Mouse (Mus musculus): Measurements from ENCODE around the gene Sdhb. TPM values are rescaled to one million over a fixed set of nuclear protein-coding genes. Genes with fewer than 3 reads are reported as not detected.
A peak's percentile ranks its signal among the peaks of the same experiment; 100 is the strongest.

Sdhb gene
- polyA plus RNA-seq, 1 experiment from 2014 or later = 530 TPM

- H3K4me1 ChIP-seq (ENCODE audit: control insufficient read depth, insufficient read depth, low read depth, low read length) = no peaks in the 10 kb centered on the region
- H3K9ac ChIP-seq (ENCODE audit: low read depth, low read length) = no peak overlapping the region
- no peak for ATAC-seq
- H3K36me3 ChIP-seq (ENCODE audit: control insufficient read depth, insufficient read depth, low read length) = no peaks in the 10 kb centered on the region
- no peak overlapping the region for H3K4me2 ChIP-seq (ENCODE audit: low read length)
- WGBS = 80% methylated on average over 5 of the region's 5 CpGs
- H3K4me3 ChIP-seq (ENCODE audit: low read length) = no peak overlapping the region
- H3K27ac ChIP-seq (ENCODE audit: low read depth, low read length) = no peak overlapping the region
- no peaks in the 10 kb centered on the region for H3K27me3 ChIP-seq (replicated peaks; ENCODE audit: control insufficient read depth, insufficient read depth, low read length)
- H3K9me3 ChIP-seq (ENCODE audit: control insufficient read depth, low read length) = no peaks in the 10 kb centered on the region
Observed at GRCm38 (mm10) chr4:140922508-140922907, 38.5 kb upstream of the Sdhb start.

GRCm38 (mm10) chr4:140925648-140926047 lies 35.4 kb upstream of the Sdhb start:
- H3K27me3 ChIP-seq (replicated peaks; ENCODE audit: control insufficient read depth, insufficient read depth, low read length) = no peaks in the 10 kb centered on the region
- no peaks in the 10 kb centered on the region; the same call in 1 of the 2 replicates for H3K4me1 ChIP-seq (ENCODE audit: control insufficient read depth, insufficient read depth, low read depth, low read length)
- H3K4me2 ChIP-seq (ENCODE audit: low read length) = no peak overlapping the region
- no peak for ATAC-seq
- H3K36me3 ChIP-seq (ENCODE audit: control insufficient read depth, insufficient read depth, low read length) = no peaks in the 10 kb centered on the region
- no peak overlapping the region for H3K9ac ChIP-seq (ENCODE audit: low read depth, low read length)
- H3K9me3 ChIP-seq (ENCODE audit: control insufficient read depth, low read length) = no peaks in the 10 kb centered on the region
- H3K4me3 ChIP-seq (ENCODE audit: low read length) = no peak overlapping the region
- no peak overlapping the region for H3K27ac ChIP-seq (ENCODE audit: low read depth, low read length)
- WGBS = 87% methylated on average over 8 of the region's 8 CpGs

- WGBS = 87% methylated on average over 9 of the region's 9 CpGs
- no peak overlapping the region for H3K4me3 ChIP-seq (ENCODE audit: low read length)
- H3K9me3 ChIP-seq (ENCODE audit: control insufficient read depth, low read length) = no peaks in the 10 kb centered on the region
- H3K36me3 ChIP-seq (ENCODE audit: control insufficient read depth, insufficient read depth, low read length) = no peaks in the 10 kb centered on the region
- H3K4me2 ChIP-seq (ENCODE audit: low read length) = no peak overlapping the region
- no peaks in the 10 kb centered on the region; the same call in 1 of the 2 replicates for H3K4me1 ChIP-seq (ENCODE audit: control insufficient read depth, insufficient read depth, low read depth, low read length)
- no peaks in the 10 kb centered on the region for H3K27me3 ChIP-seq (replicated peaks; ENCODE audit: control insufficient read depth, insufficient read depth, low read length)
- ATAC-seq = no peak
- H3K27ac ChIP-seq (ENCODE audit: low read depth, low read length) = no peak overlapping the region
- no peak overlapping the region for H3K9ac ChIP-seq (ENCODE audit: low read depth, low read length)
Observed at GRCm38 (mm10) chr4:140928349-140928748, 32.7 kb upstream of the Sdhb start.

GRCm38 (mm10) chr4:140929745-140930144 lies 31.3 kb upstream of the Sdhb start:
- Histone ChIP-seq H3K4me1 (ENCODE audit: control insufficient read depth, insufficient read depth, low read depth, low read length) (no peaks in the 10 kb centered on the region; the same call in 1 of the 2 replicates), H3K4me3 (ENCODE audit: low read length) (no peak overlapping the region), H3K9me3 (ENCODE audit: control insufficient read depth, low read length) (no peaks in the 10 kb centered on the region), H3K36me3 (ENCODE audit: control insufficient read depth, insufficient read depth, low read length) (no peaks in the 10 kb centered on the region), H3K27me3 (replicated peaks; ENCODE audit: control insufficient read depth, insufficient read depth, low read length) (no peaks in the 10 kb centered on the region), H3K4me2 (ENCODE audit: low read length) (no peak overlapping the region), H3K9ac (ENCODE audit: low read depth, low read length) (no peak overlapping the region), H3K27ac (ENCODE audit: low read depth, low read length) (peak overlapping the region; percentile 66; the same call in 1 of the 2 replicates)
- peak; percentile 95 for ATAC-seq
- WGBS = 44% methylated on average over 8 of the region's 8 CpGs

- Histone ChIP-seq H3K9ac (ENCODE audit: low read depth, low read length) (no peak overlapping the region), H3K4me1 (ENCODE audit: control insufficient read depth, insufficient read depth, low read depth, low read length) (no peaks in the 10 kb centered on the region; the same call in 1 of the 2 replicates), H3K27me3 (replicated peaks; ENCODE audit: control insufficient read depth, insufficient read depth, low read length) (no peaks in the 10 kb centered on the region), H3K4me3 (ENCODE audit: low read length) (no peak overlapping the region), H3K4me2 (ENCODE audit: low read length) (no peak overlapping the region), H3K9me3 (ENCODE audit: control insufficient read depth, low read length) (no peaks in the 10 kb centered on the region), H3K27ac (ENCODE audit: low read depth, low read length) (no peak overlapping the region), H3K36me3 (ENCODE audit: control insufficient read depth, insufficient read depth, low read length) (no peaks in the 10 kb centered on the region)
- no peak for ATAC-seq
- 62% methylated on average over 10 of the region's 10 CpGs for WGBS
Observed at GRCm38 (mm10) chr4:140930900-140931470, 30.0 kb upstream of the Sdhb start.

GRCm38 (mm10) chr4:140935643-140936042 lies 25.4 kb upstream of the Sdhb start:
- Histone ChIP-seq H3K4me1 (ENCODE audit: control insufficient read depth, insufficient read depth, low read depth, low read length) (no peaks in the 10 kb centered on the region; the same call in 1 of the 2 replicates), H3K4me2 (ENCODE audit: low read length) (no peak overlapping the region), H3K9me3 (ENCODE audit: control insufficient read depth, low read length) (peaks cover 3% of the 10 kb centered on the region; the same call in 1 of the 2 replicates), H3K27me3 (replicated peaks; ENCODE audit: control insufficient read depth, insufficient read depth, low read length) (no peaks in the 10 kb centered on the region), H3K9ac (ENCODE audit: low read depth, low read length) (no peak overlapping the region), H3K36me3 (ENCODE audit: control insufficient read depth, insufficient read depth, low read length) (no peaks in the 10 kb centered on the region), H3K27ac (ENCODE audit: low read depth, low read length) (no peak overlapping the region), H3K4me3 (ENCODE audit: low read length) (no peak overlapping the region)
- WGBS = 72% methylated on average over 9 of the region's 9 CpGs
- ATAC-seq = no peak

GRCm38 (mm10) chr4:140944356-140944755 lies 16.6 kb upstream of the Sdhb start:
- ATAC-seq = no peak
- 87% methylated on average over 12 of the region's 12 CpGs for WGBS
- H3K4me2 ChIP-seq (ENCODE audit: low read length) = no peak overlapping the region

GRCm38 (mm10) chr4:140944961-140945442 lies 16.0 kb upstream of the Sdhb start:
- Histone ChIP-seq H3K27ac (ENCODE audit: low read depth, low read length) (no peak overlapping the region), H3K27me3 (replicated peaks; ENCODE audit: control insufficient read depth, insufficient read depth, low read length) (no peaks in the 10 kb centered on the region), H3K4me3 (ENCODE audit: low read length) (no peak overlapping the region), H3K9me3 (ENCODE audit: control insufficient read depth, low read length) (no peaks in the 10 kb centered on the region), H3K4me2 (ENCODE audit: low read length) (no peak overlapping the region), H3K36me3 (ENCODE audit: control insufficient read depth, insufficient read depth, low read length) (no peaks in the 10 kb centered on the region), H3K9ac (ENCODE audit: low read depth, low read length) (no peak overlapping the region), H3K4me1 (ENCODE audit: control insufficient read depth, insufficient read depth, low read depth, low read length) (no peaks in the 10 kb centered on the region)
- 76% methylated on average over 5 of the region's 5 CpGs for WGBS
- no peak for ATAC-seq

More at GRCm38 (mm10) chr4:140944356-140944755, 16.6 kb upstream of the Sdhb start:
- no peak overlapping the region for H3K27ac ChIP-seq (ENCODE audit: low read depth, low read length)
- no peak overlapping the region for H3K4me3 ChIP-seq (ENCODE audit: low read length)
- H3K4me1 ChIP-seq (ENCODE audit: control insufficient read depth, insufficient read depth, low read depth, low read length) = no peaks in the 10 kb centered on the region
- no peak overlapping the region for H3K9ac ChIP-seq (ENCODE audit: low read depth, low read length)
- H3K36me3 ChIP-seq (ENCODE audit: control insufficient read depth, insufficient read depth, low read length) = no peaks in the 10 kb centered on the region
- no peaks in the 10 kb centered on the region for H3K27me3 ChIP-seq (replicated peaks; ENCODE audit: control insufficient read depth, insufficient read depth, low read length)
- H3K9me3 ChIP-seq (ENCODE audit: control insufficient read depth, low read length) = no peaks in the 10 kb centered on the region

GRCm38 (mm10) chr4:140945571-140945970 lies 15.4 kb upstream of the Sdhb start:
- no peak for ATAC-seq
- no peak overlapping the region for H3K9ac ChIP-seq (ENCODE audit: low read depth, low read length)
- H3K4me1 ChIP-seq (ENCODE audit: control insufficient read depth, insufficient read depth, low read depth, low read length) = no peaks in the 10 kb centered on the region
- no peaks in the 10 kb centered on the region for H3K36me3 ChIP-seq (ENCODE audit: control insufficient read depth, insufficient read depth, low read length)
- H3K27ac ChIP-seq (ENCODE audit: low read depth, low read length) = no peak overlapping the region
- 92% methylated on average over 4 of the region's 4 CpGs for WGBS
- H3K9me3 ChIP-seq (ENCODE audit: control insufficient read depth, low read length) = no peaks in the 10 kb centered on the region
- H3K4me2 ChIP-seq (ENCODE audit: low read length) = no peak overlapping the region
- H3K4me3 ChIP-seq (ENCODE audit: low read length) = no peak overlapping the region
- H3K27me3 ChIP-seq (replicated peaks; ENCODE audit: control insufficient read depth, insufficient read depth, low read length) = no peaks in the 10 kb centered on the region

Measured in hindbrain, embryonic 16.5 days (tissue).